Mouse (Mus musculus) intestine, embryonic 15.5 days (tissue): ENCODE measurements around the gene Phlpp1. TPM values are rescaled to one million over a fixed set of nuclear protein-coding genes. Genes with fewer than 3 reads are reported as not detected.
"Not testable (repeated sequence)": the region's sequence is repeated elsewhere in the genome, so short reads cannot be mapped to it uniquely, and the experiment has no call there.

Experiments
- ATAC-seq: fragments of 200-750 bp; cut with Nextera tagmentation; 2 replicates; pipeline ENCODE4 v1.8.0; 2017; ENCODE audit warnings: moderate TSS enrichment, moderate library complexity
- H3K27ac ChIP-seq: fragments of 300-500 bp; sonication (generic); 2 replicates; pipeline ENCODE4 v1.5.1; 2015; ENCODE audit warnings: mild to moderate bottlenecking, inconsistent platforms
- H3K27me3 ChIP-seq: fragments of 300-500 bp; sonication (generic); replicated peaks from 2 replicates; pipeline ENCODE4 v1.6.1; 2015; ENCODE audit warnings: inconsistent platforms
- H3K36me3 ChIP-seq: fragments of 300-500 bp; sonication (generic); 2 replicates; pipeline ENCODE4 v1.6.1; 2015; ENCODE audit warnings: inconsistent platforms
- H3K4me1 ChIP-seq: fragments of 300-500 bp; sonication (generic); replicated peaks from 2 replicates; pipeline ENCODE4 v1.6.1; 2015; ENCODE audit warnings: inconsistent platforms
- H3K4me2 ChIP-seq: fragments of 300-500 bp; sonication (generic); replicated peaks from 2 replicates; pipeline ENCODE4 v1.6.1; 2015; ENCODE audit warnings: mild to moderate bottlenecking, inconsistent platforms
- H3K4me3 ChIP-seq: fragments of 300-500 bp; sonication (generic); replicated peaks from 2 replicates; pipeline ENCODE4 v1.5.1; 2015; ENCODE audit warnings: inconsistent platforms
- H3K9ac ChIP-seq: fragments of 300-500 bp; sonication (generic); 2 replicates; pipeline ENCODE4 v1.6.1; 2015; ENCODE audit warnings: inconsistent platforms
- H3K9me3 ChIP-seq: fragments of 300-500 bp; sonication (generic); 2 replicates; pipeline ENCODE4 v1.6.1; 2016; ENCODE audit warnings: inconsistent platforms
- WGBS: fragments of 180-500 bp; shearing (Covaris S2); methylation state at CpG from one replicate; pipeline ENCODE4 v1.1.7; 2015; 5-methylcytosine and 5-hydroxymethylcytosine counted together
- polyA plus RNA-seq: library from polyadenylated mRNA; unstranded; fragments of >200 nt; fragmentation: Nextera tagmentation; extraction: Ambion mirVana; gene quantifications from 2 replicates; pipeline ENCODE4 v1.2.1, GENCODE M21; 2015

The Phlpp1 gene
- polyA plus RNA-seq, 1 experiment from 2014 or later = 3.2 TPM

DNA sequence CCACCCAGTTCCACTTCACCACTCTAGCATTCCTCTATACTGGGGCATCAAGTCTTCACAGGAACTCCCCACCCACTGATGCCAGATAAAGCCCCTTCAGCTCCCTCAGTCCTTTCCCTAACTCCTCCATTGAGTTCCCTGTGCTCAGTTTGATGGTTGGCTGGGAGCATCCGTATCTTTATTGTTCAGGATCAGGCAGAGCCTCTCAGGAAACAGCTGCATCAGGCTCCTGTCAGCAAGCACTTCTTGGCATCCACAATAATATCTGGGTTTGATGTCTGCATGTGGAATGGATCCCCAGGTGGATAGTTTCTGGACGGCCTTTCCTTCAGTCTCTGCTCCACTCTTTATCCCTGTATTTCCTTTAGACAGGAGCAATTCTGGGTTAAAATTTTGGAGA lies 138.7 kb downstream of the Phlpp1 start:
- no peak for ATAC-seq
- no peak overlapping the region for H3K4me2 ChIP-seq
- H3K9ac ChIP-seq = no peak overlapping the region
- no peaks in the 10 kb centered on the region for H3K4me1 ChIP-seq
- H3K27me3 ChIP-seq = no peaks in the 10 kb centered on the region
- no peaks in the 10 kb centered on the region for H3K9me3 ChIP-seq
- no peak overlapping the region for H3K27ac ChIP-seq
- no peak overlapping the region for H3K4me3 ChIP-seq
- no peaks in the 10 kb centered on the region for H3K36me3 ChIP-seq
- WGBS = 81% methylated on average over 2 of the region's 2 CpGs

DNA sequence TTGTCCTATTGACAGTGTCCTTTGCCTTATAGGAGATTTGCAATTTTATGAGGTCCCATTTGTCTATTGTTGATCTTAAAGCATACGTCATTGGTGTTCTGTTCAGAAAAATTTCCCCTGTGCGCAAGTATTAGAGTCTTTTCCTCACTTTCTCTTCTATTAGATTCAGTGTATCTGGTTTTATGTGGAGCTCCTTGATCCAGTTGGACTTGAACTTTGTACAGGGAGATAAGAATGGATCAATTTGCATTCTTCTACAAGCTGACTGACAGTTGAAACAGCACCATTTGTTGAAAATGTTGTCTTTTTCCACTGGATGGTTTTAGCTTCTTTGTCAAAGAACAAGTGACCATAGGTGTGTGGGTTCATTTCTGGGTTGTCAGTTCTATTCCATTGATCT lies 140.3 kb downstream of the Phlpp1 start:
- not testable (repeated sequence) for H3K9me3 ChIP-seq, H3K27me3 ChIP-seq, ATAC-seq, H3K9ac ChIP-seq, H3K4me2 ChIP-seq, H3K4me1 ChIP-seq, H3K27ac ChIP-seq, H3K36me3 ChIP-seq, H3K4me3 ChIP-seq
- 86% methylated on average over 2 of the region's 2 CpGs for WGBS

DNA sequence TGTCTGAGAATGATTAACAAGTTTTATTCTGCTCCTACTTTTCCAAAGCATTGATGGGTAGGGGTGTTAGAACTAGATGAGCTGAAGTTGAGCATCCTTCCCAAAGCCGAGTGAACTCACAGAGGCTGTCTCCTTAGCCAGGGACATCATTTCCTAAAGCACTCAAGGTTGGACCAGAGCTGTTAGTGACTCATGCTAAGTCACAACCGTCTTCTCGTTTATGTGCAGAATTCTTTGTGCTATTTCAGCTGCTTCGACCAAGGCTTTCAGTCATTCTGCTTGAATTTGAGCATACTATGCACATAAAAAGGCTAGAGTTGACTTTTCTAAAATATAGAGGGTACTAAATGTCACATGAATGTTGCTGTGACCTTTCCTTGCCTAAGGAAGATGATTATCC lies 142.9 kb downstream of the Phlpp1 start:
- Histone ChIP-seq H3K9ac (no peak overlapping the region), H3K36me3 (no peaks in the 10 kb centered on the region), H3K27me3 (no peaks in the 10 kb centered on the region), H3K4me1 (no peaks in the 10 kb centered on the region), H3K27ac (no peak overlapping the region), H3K4me3 (no peak overlapping the region), H3K9me3 (no peaks in the 10 kb centered on the region), H3K4me2 (no peak overlapping the region)
- WGBS = 67% methylated on average over 4 of the region's 4 CpGs
- ATAC-seq = no peak

DNA sequence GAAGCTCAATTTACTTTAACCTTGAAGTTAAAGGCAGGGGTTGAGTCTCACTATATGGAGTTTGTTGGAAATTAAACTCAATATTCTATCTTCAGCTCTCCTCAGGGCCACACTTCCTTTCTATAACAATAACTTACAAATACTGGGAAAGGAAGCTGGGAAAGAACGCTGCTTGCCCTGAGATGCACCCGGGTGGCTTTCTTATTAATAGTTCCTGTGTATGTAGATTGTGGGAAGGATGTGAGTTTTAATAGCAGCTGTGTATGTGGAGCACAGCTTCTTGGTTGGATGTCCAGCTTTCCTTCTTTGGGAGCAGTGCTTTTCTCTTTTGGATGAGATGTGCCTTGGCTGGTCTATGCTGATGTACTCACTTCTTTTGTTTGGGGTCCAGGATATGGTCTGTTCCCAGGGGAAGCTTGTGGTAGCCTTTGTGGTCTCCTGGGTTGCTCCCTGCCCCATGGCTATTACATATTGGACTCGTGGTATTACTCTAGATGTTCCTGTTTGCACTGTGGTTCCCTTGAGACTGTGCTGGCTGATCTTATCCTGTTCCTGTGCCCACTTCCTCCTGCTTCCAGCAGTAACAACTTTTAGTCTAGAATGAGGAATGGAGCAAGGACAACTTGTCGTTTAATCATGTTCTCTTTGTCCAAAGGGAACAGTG lies 145.2 kb downstream of the Phlpp1 start:
- 70% methylated on average over 4 of the region's 4 CpGs for WGBS
- H3K27me3 ChIP-seq = no peaks in the 10 kb centered on the region
- no peaks in the 10 kb centered on the region for H3K9me3 ChIP-seq
- no peak for ATAC-seq
- H3K4me3 ChIP-seq = no peak overlapping the region
- no peaks in the 10 kb centered on the region for H3K36me3 ChIP-seq
- no peak overlapping the region for H3K27ac ChIP-seq
- no peaks in the 10 kb centered on the region for H3K4me1 ChIP-seq
- no peak overlapping the region for H3K9ac ChIP-seq
- no peak overlapping the region for H3K4me2 ChIP-seq

DNA sequence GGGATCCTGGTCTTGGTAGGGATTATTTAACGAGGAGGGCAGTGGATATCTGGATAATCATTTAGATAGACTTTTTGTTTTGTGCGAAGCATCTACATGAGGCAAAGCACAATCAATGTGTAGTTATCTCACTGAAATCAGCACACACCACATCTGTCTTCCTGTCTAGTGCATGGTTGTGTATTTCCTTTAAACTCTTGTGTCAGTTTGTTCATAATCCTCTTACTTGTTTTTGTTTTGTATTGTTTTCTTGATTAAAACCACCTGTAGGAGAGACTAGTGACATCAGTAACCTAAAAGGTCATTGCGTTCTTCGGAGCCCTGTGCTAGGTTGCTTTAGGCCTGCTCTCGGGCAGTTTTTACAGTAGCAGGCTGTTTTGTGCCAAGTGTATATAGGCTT lies 146.8 kb downstream of the Phlpp1 start:
- Histone ChIP-seq H3K4me1 (no peaks in the 10 kb centered on the region), H3K4me2 (no peak overlapping the region), H3K27ac (no peak overlapping the region), H3K9me3 (no peaks in the 10 kb centered on the region), H3K9ac (no peak overlapping the region), H3K4me3 (no peak overlapping the region), H3K36me3 (no peaks in the 10 kb centered on the region), H3K27me3 (no peaks in the 10 kb centered on the region)
- WGBS = 79% methylated on average over 5 of the region's 5 CpGs
- no peak for ATAC-seq

DNA sequence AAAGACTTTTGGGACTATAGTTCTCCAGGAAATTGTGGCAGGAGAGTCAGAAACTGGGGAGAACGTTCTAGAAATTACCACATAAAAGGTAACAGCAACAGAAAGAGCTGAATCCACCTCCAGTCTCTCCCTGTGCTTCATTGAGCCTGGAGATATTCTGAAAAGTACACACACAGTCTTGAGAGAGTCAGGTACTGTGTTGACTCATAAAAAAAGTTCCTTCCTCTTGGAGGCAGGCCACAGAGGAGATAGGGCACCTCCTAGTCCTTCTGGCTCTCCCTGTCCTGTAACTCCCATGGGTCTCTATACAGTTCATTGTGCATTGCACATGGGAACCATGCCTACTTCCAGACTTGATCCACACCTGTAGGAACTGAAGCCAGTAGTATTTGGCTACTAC lies 149.0 kb downstream of the Phlpp1 start:
- Histone ChIP-seq H3K9me3 (no peaks in the 10 kb centered on the region), H3K4me3 (no peak overlapping the region), H3K4me1 (no peaks in the 10 kb centered on the region), H3K4me2 (no peak overlapping the region), H3K9ac (no peak overlapping the region), H3K27me3 (no peaks in the 10 kb centered on the region), H3K36me3 (no peaks in the 10 kb centered on the region), H3K27ac (no peak overlapping the region)
- ATAC-seq = no peak
- WGBS = 83% methylated on average over 1 of the region's 1 CpGs

DNA sequence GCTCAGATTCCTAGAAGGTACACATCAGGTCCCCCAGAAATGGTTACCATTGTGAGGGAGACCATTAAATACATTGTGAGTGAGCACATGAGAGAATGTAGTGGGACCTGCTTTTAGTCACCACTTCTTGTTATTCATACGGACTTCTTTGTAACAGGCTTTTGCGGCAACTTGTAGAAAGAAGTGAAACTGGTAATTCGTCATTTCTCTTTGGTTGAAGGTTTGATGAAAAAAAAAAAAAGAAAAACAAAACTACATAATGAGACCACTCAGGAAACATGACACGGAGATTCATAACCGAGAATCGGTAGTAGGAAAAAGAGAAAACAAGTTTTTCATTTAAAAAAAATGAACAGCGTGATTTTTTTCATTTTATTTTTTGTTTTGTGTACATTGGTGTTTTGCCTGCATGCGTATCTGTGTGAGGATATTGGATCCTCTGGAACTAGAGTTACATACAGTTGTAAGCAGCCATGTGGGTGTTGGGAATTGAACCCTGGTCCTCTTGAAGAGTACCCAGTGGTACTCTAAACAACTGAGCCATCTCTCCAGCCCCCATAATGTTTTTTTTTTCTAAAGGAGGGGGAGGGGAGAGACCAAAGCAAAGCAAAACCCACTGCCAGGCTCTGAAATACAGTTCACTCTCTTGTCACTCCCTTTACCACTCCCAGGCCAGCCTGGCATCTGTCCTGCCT lies 150.0 kb downstream of the Phlpp1 start:
- no peak overlapping the region for H3K27ac ChIP-seq

DNA sequence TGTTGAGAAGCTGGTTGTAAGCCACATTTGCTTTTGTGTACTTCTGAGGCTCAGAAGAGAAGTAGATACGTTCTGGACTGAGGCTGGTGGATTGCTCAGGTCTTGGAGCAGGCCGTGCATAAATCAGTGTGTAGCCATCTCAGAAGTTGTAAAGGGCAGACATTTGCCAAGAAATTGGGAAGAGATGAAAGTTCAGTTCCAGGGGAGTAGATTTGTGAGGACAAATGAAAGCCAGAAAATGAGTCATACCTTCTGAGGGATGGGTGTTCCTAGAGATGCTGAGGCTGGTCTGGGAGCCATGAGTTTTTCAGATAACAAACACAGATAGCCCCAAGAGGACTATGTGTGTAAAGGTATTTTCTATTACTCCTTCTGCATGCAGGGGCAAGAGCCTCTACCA lies 155.1 kb downstream of the Phlpp1 start:
- no peak overlapping the region for H3K27ac ChIP-seq
- H3K4me1 ChIP-seq = 0 out of 2 replicates have a peak, but pooled peaks cover 2% of the 10 kb centered on the region
- H3K9me3 ChIP-seq = no peaks in the 10 kb centered on the region
- no peaks in the 10 kb centered on the region for H3K27me3 ChIP-seq
- WGBS = 39% methylated on average over 2 of the region's 2 CpGs
- no peak overlapping the region for H3K4me3 ChIP-seq
- H3K9ac ChIP-seq = no peak overlapping the region
- H3K4me2 ChIP-seq = no peak overlapping the region
- no peaks in the 10 kb centered on the region for H3K36me3 ChIP-seq
- ATAC-seq = 0 out of 2 replicates have a peak, but pooled peaks have one; percentile 39

More for the DNA sequence above, 150.0 kb downstream of the Phlpp1 start:
- no peak for ATAC-seq
- Histone ChIP-seq H3K4me1 (0 out of 2 replicates have a peak, but pooled peaks cover under 1% of the 10 kb centered on the region), H3K36me3 (no peaks in the 10 kb centered on the region), H3K9ac (no peak overlapping the region), H3K27me3 (no peaks in the 10 kb centered on the region), H3K4me3 (no peak overlapping the region), H3K4me2 (no peak overlapping the region), H3K9me3 (no peaks in the 10 kb centered on the region)
- 82% methylated on average over 8 of the region's 8 CpGs for WGBS

DNA sequence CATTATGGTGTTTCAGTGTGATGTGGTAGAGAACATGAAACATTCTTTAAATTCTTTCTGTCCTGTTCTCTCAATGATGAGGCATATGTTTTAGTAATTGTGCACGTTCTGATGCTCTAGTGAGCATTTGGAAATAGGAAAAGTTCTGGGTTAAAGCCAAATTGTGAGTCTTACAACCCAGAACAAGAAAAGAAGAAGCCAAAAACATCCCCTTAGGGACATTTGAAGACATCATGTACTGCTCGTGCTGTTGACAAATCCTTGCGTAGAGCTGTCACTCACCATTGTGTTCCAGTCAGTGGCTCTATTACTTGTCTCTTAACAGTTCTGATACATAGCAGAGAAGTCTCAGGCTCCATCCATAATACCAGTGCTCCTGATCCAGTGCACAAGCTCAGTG lies 170.5 kb downstream of the Phlpp1 start:
- Histone ChIP-seq H3K4me2 (no peak overlapping the region), H3K4me1 (no peaks in the 10 kb centered on the region), H3K4me3 (no peak overlapping the region), H3K27me3 (no peaks in the 10 kb centered on the region), H3K27ac (no peak overlapping the region), H3K9ac (no peak overlapping the region), H3K9me3 (no peaks in the 10 kb centered on the region), H3K36me3 (no peaks in the 10 kb centered on the region)
- 83% methylated on average over 3 of the region's 3 CpGs for WGBS
- no peak for ATAC-seq

DNA sequence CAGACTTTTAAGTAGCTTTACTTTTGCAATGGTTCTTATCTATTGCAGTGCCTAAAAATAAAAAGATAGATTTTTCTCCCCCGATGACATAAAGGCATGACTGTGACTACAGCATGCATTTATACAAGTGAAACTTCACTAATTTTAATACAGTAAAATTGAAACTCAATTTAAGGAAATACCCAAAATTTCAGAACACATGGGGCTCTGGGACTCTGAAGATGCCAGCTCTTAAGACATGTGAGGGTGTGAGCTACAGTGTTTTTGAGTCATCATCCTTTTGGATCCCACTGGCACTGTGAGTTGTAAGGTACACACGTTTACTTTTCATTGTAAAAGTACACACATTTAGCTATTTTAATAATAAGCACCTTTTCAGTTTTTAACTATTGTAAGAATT lies 173.7 kb downstream of the Phlpp1 start:
- Histone ChIP-seq H3K27ac (no peak overlapping the region), H3K4me3 (no peak overlapping the region), H3K4me2 (no peak overlapping the region), H3K27me3 (no peaks in the 10 kb centered on the region), H3K36me3 (no peaks in the 10 kb centered on the region), H3K9ac (no peak overlapping the region), H3K9me3 (no peaks in the 10 kb centered on the region), H3K4me1 (no peaks in the 10 kb centered on the region)
- WGBS = 89% methylated on average over 2 of the region's 2 CpGs
- ATAC-seq = no peak

DNA sequence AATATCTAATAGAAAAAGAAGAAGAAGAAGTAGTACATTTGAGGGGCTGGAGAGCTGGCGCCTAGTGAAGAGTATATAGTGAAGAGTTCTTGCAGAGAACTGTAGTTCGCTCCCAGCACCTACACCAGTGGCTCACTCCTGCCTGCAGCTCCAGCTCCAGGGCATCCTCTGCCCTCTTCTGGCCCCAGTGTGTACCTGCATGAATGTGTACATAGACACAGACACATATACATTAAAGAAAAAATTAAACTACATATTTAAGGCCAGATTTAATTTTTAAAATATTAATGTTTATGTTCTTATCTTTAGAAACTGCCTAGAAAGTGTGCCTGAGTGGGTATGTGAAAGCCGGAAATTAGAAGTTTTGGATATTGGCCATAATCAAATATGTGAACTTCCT lies 175.2 kb downstream of the Phlpp1 start:
- Histone ChIP-seq H3K27me3 (no peaks in the 10 kb centered on the region), H3K4me3 (no peak overlapping the region), H3K4me1 (no peaks in the 10 kb centered on the region), H3K4me2 (no peak overlapping the region), H3K9ac (no peak overlapping the region), H3K9me3 (no peaks in the 10 kb centered on the region), H3K27ac (no peak overlapping the region), H3K36me3 (no peaks in the 10 kb centered on the region)
- ATAC-seq = no peak
- 91% methylated on average over 3 of the region's 3 CpGs for WGBS

DNA sequence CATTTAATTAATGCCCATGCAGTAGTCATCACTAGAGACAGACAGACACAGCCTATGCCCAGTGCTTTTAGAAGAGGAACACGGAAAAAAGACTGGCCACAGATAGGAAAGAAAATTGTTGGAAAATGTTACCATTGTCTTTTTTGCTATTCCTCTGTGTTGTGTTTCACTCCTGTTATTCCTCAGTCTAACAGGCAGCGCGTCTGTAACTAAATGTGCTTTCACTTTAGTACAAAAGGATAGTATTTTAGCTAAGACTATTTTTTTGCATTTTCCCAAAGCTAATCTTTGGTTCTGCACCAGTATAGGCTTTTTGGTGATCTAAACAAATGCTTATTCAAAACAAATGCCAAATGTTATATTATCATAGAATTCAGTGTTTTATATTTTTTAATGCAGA lies 177.6 kb downstream of the Phlpp1 start:
- Histone ChIP-seq H3K4me2 (no peak overlapping the region), H3K36me3 (no peaks in the 10 kb centered on the region), H3K9me3 (no peaks in the 10 kb centered on the region), H3K4me3 (no peak overlapping the region), H3K27ac (no peak overlapping the region), H3K9ac (no peak overlapping the region), H3K27me3 (no peaks in the 10 kb centered on the region), H3K4me1 (no peaks in the 10 kb centered on the region)
- ATAC-seq = no peak
- WGBS = 84% methylated on average over 3 of the region's 3 CpGs

DNA sequence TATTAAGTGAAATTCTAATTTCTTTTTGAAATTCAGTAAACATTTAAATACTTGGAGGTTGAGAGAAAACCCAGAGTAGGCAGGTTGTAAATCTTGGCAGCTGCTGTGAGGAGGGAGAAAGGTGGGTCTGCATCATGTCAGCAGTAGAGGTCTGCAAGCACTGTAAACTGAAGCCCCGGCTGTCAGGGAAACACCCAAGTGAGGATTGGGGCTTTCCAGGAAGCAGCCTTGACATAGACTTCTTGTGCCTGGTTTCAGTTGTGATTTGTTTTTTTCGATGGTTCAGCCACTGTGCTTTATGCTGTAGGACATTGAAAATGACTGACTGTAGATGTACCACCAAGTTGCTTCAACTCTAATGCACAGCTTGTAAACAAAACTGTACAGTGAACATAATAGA lies 180.0 kb downstream of the Phlpp1 start:
- Histone ChIP-seq H3K27me3 (no peaks in the 10 kb centered on the region), H3K36me3 (no peaks in the 10 kb centered on the region), H3K9ac (no peak overlapping the region), H3K4me1 (no peaks in the 10 kb centered on the region), H3K4me3 (no peak overlapping the region), H3K27ac (no peak overlapping the region), H3K9me3 (no peaks in the 10 kb centered on the region), H3K4me2 (no peak overlapping the region)
- 37% methylated on average over 2 of the region's 2 CpGs for WGBS
- ATAC-seq = no peak
